Mouse (Mus musculus) thymus, adult 2 months (tissue): ENCODE measurements around the gene Acvr1b. TPM values are rescaled to one million over a fixed set of nuclear protein-coding genes. Genes with fewer than 3 reads are reported as not detected.

Source experiments
- DNase-seq: peaks from one replicate; pipeline ENCODE4 v3.0.0; 2021
- H3K27ac ChIP-seq: fragments of 200-500 bp; 2 replicates; pipeline ENCODE4 v1.5.1; 2012; ENCODE audit warnings: low read length, control low read depth; ENCODE audit not compliant: control insufficient read depth, insufficient read depth
- H3K27me3 ChIP-seq: fragments of 200-500 bp; 2 replicates; pipeline ENCODE4 v1.6.1; 2012; ENCODE audit warnings: mild to moderate bottlenecking, low read length, moderate library complexity, mixed read lengths; ENCODE audit not compliant: control insufficient read depth, insufficient read depth
- H3K36me3 ChIP-seq: fragments of 200-500 bp; 2 replicates; pipeline ENCODE4 v1.6.1; 2012; ENCODE audit warnings: mild to moderate bottlenecking, low read length, moderate library complexity; ENCODE audit not compliant: control insufficient read depth, insufficient read depth
- H3K4me1 ChIP-seq: fragments of 200-500 bp; replicated peaks from 2 replicates; pipeline ENCODE4 v1.6.1; 2012; ENCODE audit warnings: low read length; ENCODE audit not compliant: control insufficient read depth, insufficient read depth
- H3K4me3 ChIP-seq: fragments of 200-500 bp; 2 replicates; pipeline ENCODE4 v1.5.1; 2012; ENCODE audit warnings: mild to moderate bottlenecking, low read length, control low read depth, moderate library complexity; ENCODE audit not compliant: control insufficient read depth, insufficient read depth
- CTCF ChIP-seq: fragments of 200-500 bp; IDR thresholded peaks from 2 replicates; pipeline ENCODE4 v1.5.1; 2012; ENCODE audit warnings: mild to moderate bottlenecking, control low read depth, low read length, moderate library complexity, borderline replicate concordance; ENCODE audit not compliant: control insufficient read depth, poor library complexity, insufficient read depth; ENCODE audit errors: extremely low read depth
- POLR2A ChIP-seq: fragments of 200-500 bp; IDR thresholded peaks from 2 replicates; pipeline ENCODE4 v1.6.1; 2012; ENCODE audit warnings: mild to moderate bottlenecking, low read length, control low read depth, moderate library complexity; ENCODE audit not compliant: control insufficient read depth, poor library complexity, insufficient read depth; ENCODE audit errors: extremely low read depth
- WGBS: fragments of 180-500 bp; shearing (Covaris S2); methylation state at CpG from one replicate; pipeline ENCODE4 v1.1.7; 2018; 5-methylcytosine and 5-hydroxymethylcytosine counted together
- polyA plus RNA-seq: library from polyadenylated mRNA; depleted of rRNA; stranded (reverse); fragments of >200 nt; gene quantifications from 2 replicates; pipeline ENCODE4 v1.2.3, GENCODE M21; 2012

Gene Acvr1b
- polyA plus RNA-seq, 1 experiment, result 34.9 TPM

GRCm38 (mm10) chr15:101193971-101194370, 20.1 kb downstream of the Acvr1b start:
- TF ChIP-seq POLR2A (no peak), CTCF (no peak)
- H3K36me3 ChIP-seq, result peaks cover 6% of the 10 kb centered on the region; the same call in 1 of the 2 replicates
- H3K27me3 ChIP-seq, result no peaks in the 10 kb centered on the region
- 98% methylated on average over 6 of the region's 6 CpGs for WGBS
- H3K4me1 ChIP-seq, result peaks cover 15% of the 10 kb centered on the region
- no peak overlapping the region for H3K27ac ChIP-seq
- no peak overlapping the region for H3K4me3 ChIP-seq
- DNase-seq, result no peak

GRCm38 (mm10) chr15:101194951-101195823, 21.3 kb downstream of the Acvr1b start:
- no peak overlapping the region for H3K4me3 ChIP-seq
- peaks cover 9% of the 10 kb centered on the region; the same call in 1 of the 2 replicates for H3K36me3 ChIP-seq
- TF ChIP-seq CTCF, result no peak
- no peak for TF ChIP-seq POLR2A
- H3K4me1 ChIP-seq, result peaks cover 14% of the 10 kb centered on the region
- DNase-seq, result no peak
- 86% methylated on average over 16 of the region's 16 CpGs for WGBS
- H3K27ac ChIP-seq, result no peak overlapping the region
- no peaks in the 10 kb centered on the region for H3K27me3 ChIP-seq

GRCm38 (mm10) chr15:101196079-101196795, 22.4 kb downstream of the Acvr1b start:
- Histone ChIP-seq H3K4me1 (peaks cover 9% of the 10 kb centered on the region; the same call in 1 of the 2 replicates), H3K36me3 (peaks cover 9% of the 10 kb centered on the region; the same call in 1 of the 2 replicates), H3K27me3 (no peaks in the 10 kb centered on the region), H3K4me3 (no peak overlapping the region), H3K27ac (no peak overlapping the region)
- TF ChIP-seq CTCF, result no peak
- TF ChIP-seq POLR2A, result no peak
- DNase-seq, result no peak
- WGBS, result 95% methylated on average over 8 of the region's 8 CpGs

- TF ChIP-seq POLR2A, result no peak
- TF ChIP-seq CTCF, result no peak
- Histone ChIP-seq H3K4me1 (0 out of 2 replicates have a peak, but pooled peaks cover 4% of the 10 kb centered on the region), H3K36me3 (peaks cover 11% of the 10 kb centered on the region; the same call in 1 of the 2 replicates), H3K27me3 (no peaks in the 10 kb centered on the region), H3K4me3 (no peak overlapping the region), H3K27ac (no peak overlapping the region)
- no peak for DNase-seq
These were observed 23.1 kb downstream of the Acvr1b start for GRCm38 (mm10) chr15:101196961-101197360.

- 97% methylated on average over 15 of the region's 15 CpGs for WGBS
- Histone ChIP-seq H3K27ac (no peak overlapping the region), H3K27me3 (no peaks in the 10 kb centered on the region), H3K4me3 (no peak overlapping the region), H3K36me3 (peaks cover 13% of the 10 kb centered on the region; the same call in 1 of the 2 replicates), H3K4me1 (0 out of 2 replicates have a peak, but pooled peaks cover 4% of the 10 kb centered on the region)
- TF ChIP-seq CTCF (no peak), POLR2A (no peak)
- DNase-seq, result no peak
These were observed 23.8 kb downstream of the Acvr1b start for GRCm38 (mm10) chr15:101197497-101198179.

GRCm38 (mm10) chr15:101198218-101198617, 24.4 kb downstream of the Acvr1b start:
- Histone ChIP-seq H3K36me3 (peaks cover 17% of the 10 kb centered on the region; the same call in 1 of the 2 replicates), H3K4me1 (0 out of 2 replicates have a peak, but pooled peaks cover 4% of the 10 kb centered on the region), H3K27me3 (no peaks in the 10 kb centered on the region), H3K4me3 (no peak overlapping the region), H3K27ac (no peak overlapping the region)
- 13% methylated on average over 3 of the region's 3 CpGs for WGBS
- DNase-seq, result peak; percentile 79
- TF ChIP-seq POLR2A, result no peak
- peak; percentile 88 for TF ChIP-seq CTCF
